Mouse (Mus musculus) lung, adult 10 weeks (tissue): ENCODE results near the gene Olfr771. TPM values are rescaled to one million over a fixed set of nuclear protein-coding genes. Genes with fewer than 3 reads are reported as not detected.

ENCODE experiments used
- polyA plus RNA-seq: library from polyadenylated mRNA; stranded (reverse); fragments of 350-450 nt; fragmentation: Illumina TruSeq; extraction: RNeasy Lipid Tissue Mini Kit (QIAGEN cat#74804); gene quantifications from one replicate; pipeline ENCODE4 v1.2.3, GENCODE M21; 2014; ENCODE audit warnings: low read depth, low replicate concordance; ENCODE audit not compliant: insufficient read depth

The Olfr771 gene
- polyA plus RNA-seq, result not detected

GRCm38 (mm10) chr10:129164651-129165050 is at the start of gene Olfr771:
TSS of gene Olfr771 (minus strand) at chr10:129164751.

DNA sequence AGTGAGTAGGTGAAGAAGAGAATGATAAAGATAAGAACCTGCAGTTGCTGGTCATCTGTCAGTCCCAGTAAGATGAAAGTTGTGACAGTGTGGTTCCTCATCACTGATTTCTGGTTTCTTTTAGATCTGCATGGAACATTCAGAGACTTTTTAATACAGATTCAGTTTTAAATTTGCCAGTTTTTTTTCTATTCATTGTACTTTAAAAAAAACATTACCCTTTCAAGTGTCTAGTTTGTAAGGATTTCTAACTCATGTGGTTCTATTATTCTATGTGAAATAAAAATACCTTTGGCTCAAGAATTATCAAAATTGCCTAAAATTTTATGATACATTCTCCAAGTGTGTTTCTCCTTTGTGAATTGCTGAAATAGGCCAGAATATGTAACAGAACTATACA is 22.8 kb upstream of the Olfr771 start, which contains the start of gene Olfr773:
Gene Olfr773 (minus strand): TSS at position 101 of the 400 bp plus-strand sequence.

GRCm38 (mm10) chr10:129177821-129178220 is 13.3 kb upstream of the Olfr771 start, which contains the start of gene Olfr772:
TSS of gene Olfr772 (minus strand) at chr10:129177921.

DNA sequence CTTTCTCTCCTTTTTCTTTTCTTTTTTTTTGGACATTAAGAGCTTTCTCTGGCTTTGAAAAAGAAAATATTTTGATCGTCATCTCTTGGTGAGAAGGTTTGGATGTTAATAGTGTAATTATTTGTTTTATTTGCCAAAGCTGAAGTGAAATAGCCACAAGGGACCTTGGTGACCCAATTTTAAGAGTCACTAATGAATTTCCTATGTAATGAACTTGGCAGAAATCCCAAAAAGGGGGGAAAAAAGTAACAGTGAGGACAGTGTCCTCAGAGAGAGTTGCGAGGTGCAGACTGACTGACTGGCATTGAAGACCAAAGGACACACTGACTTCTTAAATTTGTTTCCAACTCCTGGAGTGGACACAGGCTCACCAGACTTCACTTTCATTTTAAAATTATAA is 25.7 kb downstream of the Olfr771 start, which contains the start of gene Olfr770:
Gene Olfr770 (minus strand): TSS at position 101 of the 400 bp plus-strand sequence.

DNA sequence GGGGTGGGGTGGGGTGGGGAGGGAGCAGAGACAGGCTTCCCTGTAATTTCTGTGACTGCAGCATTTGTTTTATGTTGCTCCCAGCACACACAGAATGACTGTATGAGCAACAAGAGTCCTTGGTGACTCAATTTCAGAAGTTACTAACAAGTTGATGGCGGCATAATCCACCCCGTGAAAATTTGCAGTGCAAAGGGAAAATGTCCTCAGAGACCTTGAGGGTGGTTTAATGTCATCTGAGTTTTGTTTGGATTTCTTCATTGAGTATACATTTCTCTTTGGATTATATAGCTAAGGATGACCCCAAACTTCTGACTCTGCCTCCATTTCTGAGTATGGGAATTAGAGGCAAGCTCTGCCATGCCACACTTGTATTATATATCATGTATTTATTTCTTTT is 46.8 kb downstream of the Olfr771 start, which contains the start of gene Olfr769:
Gene Olfr769 (minus strand): TSS at position 101 of the 400 bp plus-strand sequence.

Other genes with a start within 250 kb of the Olfr771 start
- gene Rdh5, start 241.9 kb downstream of the Olfr771 start, polyA plus RNA-seq, result 6.0 TPM
- gene Bloc1s1, start 240.7 kb downstream of the Olfr771 start, polyA plus RNA-seq, result 331 TPM
- 14.2 TPM for gene Itga7, start 230.9 kb downstream of the Olfr771 start, polyA plus RNA-seq
- gene Mettl7b, start 203.8 kb downstream of the Olfr771 start, polyA plus RNA-seq, result not detected
- not detected for gene Olfr9, start 175.3 kb downstream of the Olfr771 start, polyA plus RNA-seq
- not detected for gene Olfr763, start 154.0 kb downstream of the Olfr771 start, polyA plus RNA-seq
- gene Olfr764-ps1, start 124.9 kb downstream of the Olfr771 start, polyA plus RNA-seq, result not detected
- not detected for gene Olfr765, start 114.8 kb downstream of the Olfr771 start, polyA plus RNA-seq
- gene Olfr766-ps1, start 95.8 kb downstream of the Olfr771 start, polyA plus RNA-seq, result not detected
- gene Olfr767, start 81.8 kb downstream of the Olfr771 start, polyA plus RNA-seq, result not detected
- not detected for gene Olfr768, start 65.4 kb downstream of the Olfr771 start, polyA plus RNA-seq
- not detected for gene Olfr769, start 46.9 kb downstream of the Olfr771 start, polyA plus RNA-seq
- not detected for gene Olfr770, start 25.8 kb downstream of the Olfr771 start, polyA plus RNA-seq
- not detected for gene Olfr772, start 13.2 kb upstream of the Olfr771 start, polyA plus RNA-seq
- not detected for gene Olfr773, start 22.7 kb upstream of the Olfr771 start, polyA plus RNA-seq
- not detected for gene Olfr774, start 71.5 kb upstream of the Olfr771 start, polyA plus RNA-seq
- not detected for gene Olfr775, start 83.7 kb upstream of the Olfr771 start, polyA plus RNA-seq
- gene Olfr776, start 94.4 kb upstream of the Olfr771 start, polyA plus RNA-seq, result not detected
- gene Olfr777, start 106.7 kb upstream of the Olfr771 start, polyA plus RNA-seq, result not detected
- not detected for gene Olfr780, start 153.4 kb upstream of the Olfr771 start, polyA plus RNA-seq
- not detected for gene Olfr781, start 164.1 kb upstream of the Olfr771 start, polyA plus RNA-seq
- not detected for gene Olfr782, start 184.1 kb upstream of the Olfr771 start, polyA plus RNA-seq
- gene Olfr784, start 219.3 kb upstream of the Olfr771 start, polyA plus RNA-seq, result not detected
- not detected for gene Olfr785, start 240.7 kb upstream of the Olfr771 start, polyA plus RNA-seq